Mouse (Mus musculus) heart, postnatal 25 days (tissue): ENCODE results near the gene Dhx57. TPM values are rescaled to one million over a fixed set of nuclear protein-coding genes. Genes with fewer than 3 reads are reported as not detected.
"Not testable (repeated sequence)": the region's sequence is repeated elsewhere in the genome, so short reads cannot be mapped to it uniquely, and the experiment has no call there.

Source experiments
- DNase-seq: peaks from one replicate; pipeline ENCODE4 v3.0.0; 2022; ENCODE audit warnings: low spot score
- intact Hi-C: fragments of 180-260 bp; cut with DNase I; formaldehyde crosslinking; loops from one replicate; pipeline ENCODE4 v1.15.1; 2025
- total RNA-seq, 2 experiments: library from RNA; stranded (reverse); gene quantifications; 2 replicates each; pipeline ENCODE4 v1.2.3; 2021

Dhx57 gene
- 1 to 10 TPM; 6.0 to 6.5 TPM for total RNA-seq

GRCm38 (mm10) chr17:80290074-80290657 is at the start of gene Dhx57, which contains the start of gene Morn2:
Gene Dhx57 (minus strand): TSS chr17:80290476.
Gene Morn2 (plus strand): TSS chr17:80290203.
- intact Hi-C loops = loop anchor here (5.0 kb wide), 1 partner anchor 82 kb away; the partner anchor contains the start of gene Gm10190
- peak; percentile 95 for DNase-seq

GRCm38 (mm10) chr17:80332386-80332785 is 42.1 kb upstream of the Dhx57 start:
- DNase-seq = no peak
- intact Hi-C loops = no loop called here

- intact Hi-C loops = no loop called here
- DNase-seq = no peak
Observed at GRCm38 (mm10) chr17:80326431-80326830, 36.2 kb upstream of the Dhx57 start.

GRCm38 (mm10) chr17:80325456-80325855 is 35.2 kb upstream of the Dhx57 start:
- no peak for DNase-seq
- intact Hi-C loops = no loop called here

- no peak for DNase-seq
- intact Hi-C loops = no loop called here
Observed at GRCm38 (mm10) chr17:80324521-80324920, 34.2 kb upstream of the Dhx57 start.

GRCm38 (mm10) chr17:80323658-80324057 is 33.4 kb upstream of the Dhx57 start:
- intact Hi-C loops = no loop called here
- no peak for DNase-seq

- intact Hi-C loops = no loop called here
Observed at GRCm38 (mm10) chr17:80323015-80323414, 32.7 kb upstream of the Dhx57 start.

GRCm38 (mm10) chr17:80322228-80322627 is 32.0 kb upstream of the Dhx57 start:
- intact Hi-C loops = no loop called here
- no peak for DNase-seq

More at GRCm38 (mm10) chr17:80323015-80323414, 32.7 kb upstream of the Dhx57 start:
- DNase-seq = no peak

- DNase-seq = no peak
- intact Hi-C loops = no loop called here
Observed at GRCm38 (mm10) chr17:80312405-80312804, 22.1 kb upstream of the Dhx57 start.

- no peak for DNase-seq
- intact Hi-C loops = no loop called here
Observed at GRCm38 (mm10) chr17:80311761-80312160, 21.5 kb upstream of the Dhx57 start.

- intact Hi-C loops = no loop called here
- DNase-seq = no peak
Observed at GRCm38 (mm10) chr17:80307251-80307650, 17.0 kb upstream of the Dhx57 start, which contains the start of gene Arhgef33. Gene Arhgef33 (plus strand): TSS chr17:80307407.

GRCm38 (mm10) chr17:80298844-80299243 is 8.6 kb upstream of the Dhx57 start:
- intact Hi-C loops = no loop called here
- DNase-seq = no peak

- no peak for DNase-seq
- intact Hi-C loops = no loop called here
Observed at GRCm38 (mm10) chr17:80295258-80295657, 5.0 kb upstream of the Dhx57 start.

- intact Hi-C loops = loop anchor here (5.0 kb wide), 1 partner anchor 81 kb away; the partner anchor contains the start of gene Gm10190
- DNase-seq = no peak
Observed at GRCm38 (mm10) chr17:80291148-80291547, 872 bp upstream of the Dhx57 start.

- DNase-seq = no peak
- intact Hi-C loops = loop anchor here (5.0 kb wide), 1 partner anchor 83 kb away; the partner anchor contains the start of gene Gm10190
Observed at GRCm38 (mm10) chr17:80289280-80290073, 799 bp downstream of the Dhx57 start.

GRCm38 (mm10) chr17:80288012-80288411 is 2.3 kb downstream of the Dhx57 start:
- no peak for DNase-seq
- intact Hi-C loops = no loop called here

- intact Hi-C loops = no loop called here
- no peak for DNase-seq
Observed at GRCm38 (mm10) chr17:80284446-80284845, 5.8 kb downstream of the Dhx57 start.

- DNase-seq = no peak
- intact Hi-C loops = no loop called here
Observed at GRCm38 (mm10) chr17:80279340-80280070, 10.8 kb downstream of the Dhx57 start.

- no peak for DNase-seq
- intact Hi-C loops = no loop called here
Observed at GRCm38 (mm10) chr17:80278255-80278654, 12.0 kb downstream of the Dhx57 start.

GRCm38 (mm10) chr17:80270622-80271021 is 19.7 kb downstream of the Dhx57 start:
- intact Hi-C loops = not testable (repeated sequence)

More at GRCm38 (mm10) chr17:80270622-80271021, 19.7 kb downstream of the Dhx57 start:
- DNase-seq = not testable (repeated sequence)
